27 mouse cellular contexts compared by ENCODE assay signal in the genomic region with DNA sequence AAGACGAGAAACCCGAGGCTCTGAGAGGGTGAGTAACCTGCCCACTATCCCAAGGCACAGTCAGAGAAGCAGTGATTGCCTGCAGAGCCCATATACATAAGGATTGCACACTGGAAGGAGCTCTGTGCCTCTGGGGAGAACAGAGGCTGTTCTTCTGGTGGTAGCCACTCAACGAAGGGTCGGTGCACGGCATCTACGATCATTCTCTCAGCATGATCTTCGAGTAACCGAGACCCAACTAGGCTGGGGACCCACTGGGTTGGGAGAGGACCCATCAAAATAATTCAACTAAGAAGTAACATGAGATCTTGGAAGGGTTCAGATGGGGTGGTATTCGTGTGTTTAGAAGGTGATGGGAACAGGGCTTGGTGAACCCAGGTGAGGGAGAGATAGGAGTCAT. TPM values are rescaled to one million over a fixed set of nuclear protein-coding genes. Genes with fewer than 3 reads are reported as not detected.
A peak's percentile ranks its signal among the peaks of the same experiment; 100 is the strongest.
DNase-seq lines count a peak whose midpoint lies in the region; ATAC-seq lines count a peak whose summit lies in the region.
"Had no signal": no experiment of that assay in that cellular context is flagged by ENCODE, and none has a peak within 500 bp of the region (broad histone marks: within the 10 kb centered on the region; RNA-seq: fewer than 3 reads in every experiment).

No protein-coding gene starts in this region.

- no peak overlapping the region for H3K9ac ChIP-seq in midbrain, embryonic 11.5 days (ENCODE audit: low read length)
- H3K9ac ChIP-seq in midbrain, embryonic 15.5 days: no peak overlapping the region

- no peak overlapping the region for H3K27ac ChIP-seq in midbrain, embryonic 11.5 days (ENCODE audit: low read depth, low read length)
- no peak overlapping the region for H3K27ac ChIP-seq in midbrain, embryonic 15.5 days

- no peaks in the 10 kb centered on the region for H3K36me3 ChIP-seq in midbrain, embryonic 11.5 days (ENCODE audit: control insufficient read depth, insufficient read depth, low read length)
- H3K36me3 ChIP-seq in midbrain, embryonic 15.5 days (replicated peaks): no peaks in the 10 kb centered on the region
- H3K36me3 ChIP-seq: G1E had no signal

- H3K27me3 ChIP-seq in midbrain, embryonic 11.5 days (ENCODE audit: control insufficient read depth, insufficient read depth, low read length): no peaks in the 10 kb centered on the region
- no peaks in the 10 kb centered on the region for H3K27me3 ChIP-seq in midbrain, embryonic 15.5 days (replicated peaks)
- H3K27me3 ChIP-seq: Patski had no signal

- H3K4me1 ChIP-seq in midbrain, embryonic 11.5 days (ENCODE audit: control insufficient read depth, insufficient read depth, low read length): no peaks in the 10 kb centered on the region
- H3K4me1 ChIP-seq in midbrain, embryonic 15.5 days: peaks cover 2% of the 10 kb centered on the region; the same call in 1 of the 2 replicates

- no peak overlapping the region for H3K4me2 ChIP-seq in midbrain, embryonic 11.5 days
- H3K4me2 ChIP-seq in midbrain, embryonic 15.5 days: no peak overlapping the region

- DNase-seq in gastrocnemius, postnatal 10 days: peak; percentile 2
- no peak for DNase-seq in gastrocnemius, adult 18-20 months (ENCODE audit: low spot score)
- DNase-seq in heart, adult 11 months: peak; percentile 74
- DNase-seq in heart, postnatal 4 days: no peak
- peak; percentile 28 for DNase-seq in midbrain, embryonic 11.5 days (ENCODE audit: low spot score, missing footprints)
- DNase-seq: adrenal gland, adult 2 months; adrenal gland, adult 8-10 months; adrenal gland, postnatal 10 days; adrenal gland, postnatal 14 days; adrenal gland, postnatal 25 days; adrenal gland, postnatal 36 days; B cell, adult 2 months; cerebellum, adult 11 months; cerebellum, adult 11-12 months; cerebellum, adult 18-20 months had no signal

- H3K9me3 ChIP-seq in midbrain, embryonic 11.5 days (ENCODE audit: control insufficient read depth, low read length): no peaks in the 10 kb centered on the region
- no peaks in the 10 kb centered on the region for H3K9me3 ChIP-seq in midbrain, embryonic 15.5 days
- H3K9me3 ChIP-seq: G1E had no signal

- no peak overlapping the region for H3K4me3 ChIP-seq in midbrain, embryonic 11.5 days (ENCODE audit: low read depth, low read length)
- H3K4me3 ChIP-seq in midbrain, embryonic 15.5 days: no peak overlapping the region

- WGBS in midbrain, embryonic 11.5 days: 90% methylated on average over 9 of the region's 9 CpGs
- 89% methylated on average over 9 of the region's 9 CpGs for WGBS in midbrain, embryonic 15.5 days

- no peak for ATAC-seq in midbrain, embryonic 11.5 days (ENCODE audit: low FRiP score)
- ATAC-seq in midbrain, embryonic 15.5 days (replicated peaks): no peak
- ATAC-seq: activated CD4-positive, CD25-positive, alpha-beta regulatory T cell, adult 4 months; CD4-positive, CD25-positive, alpha-beta regulatory T cell, adult 4 months; Patski had no signal

RNA-seq across cellular contexts. Expression of gene Rrbp1, which starts 4.8 kb away (rescaled TPM):
- total RNA-seq in gastrocnemius, postnatal 10 days (2021): 100 to 1,000 TPM; 119 to 189 TPM
- 10 to 100 TPM; 32.0 to 39.3 TPM for total RNA-seq in gastrocnemius, adult 18-20 months (2021)
- total RNA-seq in heart, postnatal 4 days (2021): 100 to 1,000 TPM; 181 to 182 TPM
- 31.4 and 36.0 TPM in 2 replicates for polyA plus RNA-seq in midbrain, embryonic 11.5 days (2014; fragmentation: Nextera tagmentation; extraction: Ambion mirVana)
- polyA plus RNA-seq in midbrain, embryonic 15.5 days (2015; fragmentation: Nextera tagmentation; extraction: Ambion mirVana): 29.4 and 32.4 TPM in 2 replicates

RNA-seq across cellular contexts. Expression of gene Banf2, which starts 17.0 kb away (rescaled TPM):
- total RNA-seq in gastrocnemius, postnatal 10 days (2021): not detected
- total RNA-seq in gastrocnemius, adult 18-20 months (2021): not detected
- total RNA-seq in heart, postnatal 4 days (2021): not detected
- not detected in 2 replicates for polyA plus RNA-seq in midbrain, embryonic 11.5 days (2014; fragmentation: Nextera tagmentation; extraction: Ambion mirVana)
- not detected in 2 replicates for polyA plus RNA-seq in midbrain, embryonic 15.5 days (2015; fragmentation: Nextera tagmentation; extraction: Ambion mirVana)
- total RNA-seq: adrenal gland, adult 18-20 months; adrenal gland, adult 2 months; adrenal gland, adult 8-10 months; adrenal gland, postnatal 10 days; adrenal gland, postnatal 14 days; adrenal gland, postnatal 25 days; adrenal gland, postnatal 36 days; adrenal gland, postnatal 4 days; CH12.LX; ES-E14; G1E; MEL had no signal
- polyA plus RNA-seq: activated CD4-positive, CD25-positive, alpha-beta regulatory T cell, adult 4 months; adrenal gland, adult 2 months; brain, embryonic 14.5 days; C2C12; CD4-positive, CD25-positive, alpha-beta regulatory T cell, adult 4 months; G1E; Patski had no signal

Comparison
In these comparisons a context has a peak if more than half of its experiments do, and no peak if none do; other contexts are left out.
1. DNase-seq: peak in gastrocnemius, postnatal 10 days (single experiment), heart, adult 11 months (single experiment) and midbrain, embryonic 11.5 days (single experiment); none in gastrocnemius, adult 18-20 months (single experiment) and heart, postnatal 4 days (single experiment).